Mouse (Mus musculus): Measurements from ENCODE around the gene Ggnbp2.

The Ggnbp2 gene

GRCm38 (mm10) chr11:84870337-84871043 lies at the start of gene Ggnbp2:
Gene Ggnbp2 (minus strand): TSS chr11:84870817.
- peak; percentile 96 for DNase-seq (ENCODE audit: low read depth, low spot score)

GRCm38 (mm10) chr11:84919951-84920350 lies 49.3 kb upstream of the Ggnbp2 start:
- DNase-seq (ENCODE audit: low read depth, low spot score): no peak

GRCm38 (mm10) chr11:84919276-84919675 lies 48.7 kb upstream of the Ggnbp2 start:
- peak; percentile 78 for DNase-seq (ENCODE audit: low read depth, low spot score)

- peak; percentile 93 for DNase-seq (ENCODE audit: low read depth, low spot score)
Observed at GRCm38 (mm10) chr11:84918425-84918824, 47.8 kb upstream of the Ggnbp2 start.

- no peak for DNase-seq (ENCODE audit: low read depth, low spot score)
Observed at GRCm38 (mm10) chr11:84916703-84917300, 46.2 kb upstream of the Ggnbp2 start.

- DNase-seq (ENCODE audit: low read depth, low spot score): peak; percentile 92
Observed at GRCm38 (mm10) chr11:84916053-84916702, 45.6 kb upstream of the Ggnbp2 start, which contains the start of gene Znhit3. Gene Znhit3 (minus strand): TSS chr11:84916366.

- peak; percentile 75 for DNase-seq (ENCODE audit: low read depth, low spot score)
Observed at GRCm38 (mm10) chr11:84914673-84915072, 44.1 kb upstream of the Ggnbp2 start.

GRCm38 (mm10) chr11:84910411-84910810 lies 39.8 kb upstream of the Ggnbp2 start:
- DNase-seq (ENCODE audit: low read depth, low spot score): no peak

GRCm38 (mm10) chr11:84908480-84908879 lies 37.9 kb upstream of the Ggnbp2 start:
- DNase-seq (ENCODE audit: low read depth, low spot score): no peak

GRCm38 (mm10) chr11:84907081-84907480 lies 36.5 kb upstream of the Ggnbp2 start:
- no peak for DNase-seq (ENCODE audit: low read depth, low spot score)

GRCm38 (mm10) chr11:84904597-84905144 lies 34.1 kb upstream of the Ggnbp2 start:
- DNase-seq (ENCODE audit: low read depth, low spot score): no peak

- no peak for DNase-seq (ENCODE audit: low read depth, low spot score)
Observed at GRCm38 (mm10) chr11:84893113-84893512, 22.5 kb upstream of the Ggnbp2 start.

- no peak for DNase-seq (ENCODE audit: low read depth, low spot score)
Observed at GRCm38 (mm10) chr11:84891705-84892104, 21.1 kb upstream of the Ggnbp2 start.

- DNase-seq (ENCODE audit: low read depth, low spot score): no peak
Observed at GRCm38 (mm10) chr11:84889492-84889891, 18.9 kb upstream of the Ggnbp2 start.

GRCm38 (mm10) chr11:84888025-84888424 lies 17.4 kb upstream of the Ggnbp2 start:
- no peak for DNase-seq (ENCODE audit: low read depth, low spot score)

GRCm38 (mm10) chr11:84886767-84887511 lies 16.3 kb upstream of the Ggnbp2 start:
- no peak for DNase-seq (ENCODE audit: low read depth, low spot score)

GRCm38 (mm10) chr11:84886236-84886635 lies 15.6 kb upstream of the Ggnbp2 start:
- no peak for DNase-seq (ENCODE audit: low read depth, low spot score)

GRCm38 (mm10) chr11:84885238-84885637 lies 14.6 kb upstream of the Ggnbp2 start:
- DNase-seq (ENCODE audit: low read depth, low spot score): no peak

- DNase-seq (ENCODE audit: low read depth, low spot score): no peak
Observed at GRCm38 (mm10) chr11:84882346-84882745, 11.7 kb upstream of the Ggnbp2 start.

GRCm38 (mm10) chr11:84880971-84881370 lies 10.4 kb upstream of the Ggnbp2 start:
- DNase-seq (ENCODE audit: low read depth, low spot score): peak; percentile 56

- DNase-seq (ENCODE audit: low read depth, low spot score): no peak
Observed at GRCm38 (mm10) chr11:84880465-84880961, 9.9 kb upstream of the Ggnbp2 start.

Measured in ZHBTc4 (cell line).